Comparison of ENCODE assay signal across 23 mouse cellular contexts in genomic region chr9:103372271-103373010, GRCm38 (mm10). TPM values are rescaled to one million over a fixed set of nuclear protein-coding genes. Genes with fewer than 3 reads are reported as not detected.
DNase-seq lines count a peak whose midpoint lies in the region; ATAC-seq lines count a peak whose summit lies in the region.
"Had no signal": no experiment of that assay in that cellular context is flagged by ENCODE, and none has a peak within 500 bp of the region (broad histone marks: within the 10 kb centered on the region; RNA-seq: fewer than 3 reads in every experiment).

No protein-coding gene starts in this region.

- no peaks in the 10 kb centered on the region for H3K4me1 ChIP-seq in intestine, embryonic 16.5 days (ENCODE audit: control insufficient read depth, insufficient read depth, low read length)
- H3K4me1 ChIP-seq: forebrain, embryonic 15.5 days; hindbrain, embryonic 15.5 days; lung, embryonic 15.5 days; neural tube, embryonic 13.5 days had no signal

- WGBS in intestine, embryonic 16.5 days, result 56% methylated on average over 5 of the region's 5 CpGs

- H3K27me3 ChIP-seq in intestine, embryonic 16.5 days (replicated peaks; ENCODE audit: control insufficient read depth, insufficient read depth, low read length), result no peaks in the 10 kb centered on the region
- H3K27me3 ChIP-seq: forebrain, embryonic 15.5 days; heart, embryonic 13.5 days; hindbrain, embryonic 15.5 days; kidney, embryonic 15.5 days; lung, embryonic 15.5 days; midbrain, embryonic 12.5 days; neural tube, embryonic 13.5 days had no signal

- DNase-seq in gastrocnemius, adult 18-20 months (ENCODE audit: low spot score), result peak; percentile 25
- DNase-seq in gastrocnemius, postnatal 25 days, result no peak
- peak; percentile 10 to 22 for DNase-seq in urinary bladder, postnatal 36 days (ENCODE audit: low spot score in 2 of 2)
- DNase-seq in urinary bladder, postnatal 25 days (ENCODE audit: low spot score), result no peak
- peak; percentile 95 for DNase-seq in R1 (ENCODE audit: low read depth, low spot score)
- peak; percentile 30 for DNase-seq in yolk sac, embryonic 10.5 days (ENCODE audit: low spot score)
- DNase-seq in ovary, postnatal 14 days (ENCODE audit: low spot score), result no peak
- DNase-seq: cerebellum, adult 9-10 months; heart, adult 11 months; heart, postnatal 4 days; thymus, adult 18-20 months had no signal

- H3K36me3 ChIP-seq in intestine, embryonic 16.5 days (ENCODE audit: control insufficient read depth, insufficient read depth, low read length), result no peaks in the 10 kb centered on the region; the same call in 1 of the 2 replicates
- H3K36me3 ChIP-seq: forebrain, embryonic 15.5 days; hindbrain, embryonic 15.5 days; lung, embryonic 15.5 days; midbrain, embryonic 12.5 days; neural tube, embryonic 13.5 days had no signal

- H3K9me3 ChIP-seq in intestine, embryonic 16.5 days (ENCODE audit: control insufficient read depth, low read length), result no peaks in the 10 kb centered on the region
- H3K9me3 ChIP-seq: forebrain, embryonic 15.5 days; G1E; heart, embryonic 13.5 days; hindbrain, embryonic 15.5 days; kidney, embryonic 15.5 days; lung, embryonic 15.5 days; midbrain, embryonic 12.5 days; neural tube, embryonic 13.5 days had no signal

- no peak overlapping the region for H3K4me3 ChIP-seq in intestine, embryonic 16.5 days (ENCODE audit: low read length)
- H3K4me3 ChIP-seq: erythroblast, embryonic 14.5 days; forebrain, embryonic 15.5 days; heart, embryonic 13.5 days; hindbrain, embryonic 15.5 days; kidney, embryonic 15.5 days; lung, embryonic 15.5 days; midbrain, embryonic 12.5 days; neural tube, embryonic 13.5 days had no signal

- H3K9ac ChIP-seq in intestine, embryonic 16.5 days (ENCODE audit: low read depth, low read length), result no peak overlapping the region
- H3K9ac ChIP-seq: forebrain, embryonic 15.5 days; heart, embryonic 13.5 days; hindbrain, embryonic 15.5 days; kidney, embryonic 15.5 days; liver, embryonic 14.5 days; lung, embryonic 15.5 days; midbrain, embryonic 12.5 days; neural tube, embryonic 13.5 days had no signal

- no peak for ATAC-seq in intestine, embryonic 16.5 days
- ATAC-seq: forebrain, embryonic 15.5 days; intestine, postnatal 0 days had no signal

- H3K27ac ChIP-seq in intestine, embryonic 16.5 days (ENCODE audit: low read length), result no peak overlapping the region
- H3K27ac ChIP-seq: forebrain, embryonic 15.5 days; heart, embryonic 13.5 days; hindbrain, embryonic 15.5 days; kidney, embryonic 15.5 days; liver, embryonic 14.5 days; lung, embryonic 15.5 days; midbrain, embryonic 12.5 days; neural tube, embryonic 13.5 days had no signal

- no peak overlapping the region for H3K4me2 ChIP-seq in intestine, embryonic 16.5 days (ENCODE audit: low read depth, low read length)
- H3K4me2 ChIP-seq: forebrain, embryonic 15.5 days; heart, embryonic 13.5 days; hindbrain, embryonic 15.5 days; kidney, embryonic 15.5 days; lung, embryonic 15.5 days; midbrain, embryonic 12.5 days; neural tube, embryonic 13.5 days had no signal

RNA-seq across cellular contexts. Expression of gene Cdv3, which starts 6.8 kb away (rescaled TPM):
- 100 to 1,000 TPM; 205 to 250 TPM for total RNA-seq in gastrocnemius, adult 18-20 months (2021)
- total RNA-seq in gastrocnemius, postnatal 25 days (2021), result 100 to 1,000 TPM; 144 to 162 TPM
- 83.8 and 89.4 TPM in 2 replicates for polyA plus RNA-seq in intestine, embryonic 16.5 days (2015; fragmentation: Nextera tagmentation; extraction: Ambion mirVana)

Comparison
In these comparisons a context has a peak if more than half of its experiments do, and no peak if none do; other contexts are left out.
1. DNase-seq: peak in gastrocnemius, adult 18-20 months (single experiment), urinary bladder, postnatal 36 days (2 of 2), R1 (single experiment) and yolk sac, embryonic 10.5 days (single experiment); none in gastrocnemius, postnatal 25 days (single experiment), urinary bladder, postnatal 25 days (single experiment) and ovary, postnatal 14 days (single experiment).